Mouse (Mus musculus): Measurements from ENCODE around the gene Cadm1.
A peak's percentile ranks its signal among the peaks of the same experiment; 100 is the strongest.

Gene Cadm1

GRCm38 (mm10) chr9:47802527-47802926 lies 272.6 kb downstream of the Cadm1 start:
- no peak for DNase-seq (ENCODE audit: low read depth)

DNA sequence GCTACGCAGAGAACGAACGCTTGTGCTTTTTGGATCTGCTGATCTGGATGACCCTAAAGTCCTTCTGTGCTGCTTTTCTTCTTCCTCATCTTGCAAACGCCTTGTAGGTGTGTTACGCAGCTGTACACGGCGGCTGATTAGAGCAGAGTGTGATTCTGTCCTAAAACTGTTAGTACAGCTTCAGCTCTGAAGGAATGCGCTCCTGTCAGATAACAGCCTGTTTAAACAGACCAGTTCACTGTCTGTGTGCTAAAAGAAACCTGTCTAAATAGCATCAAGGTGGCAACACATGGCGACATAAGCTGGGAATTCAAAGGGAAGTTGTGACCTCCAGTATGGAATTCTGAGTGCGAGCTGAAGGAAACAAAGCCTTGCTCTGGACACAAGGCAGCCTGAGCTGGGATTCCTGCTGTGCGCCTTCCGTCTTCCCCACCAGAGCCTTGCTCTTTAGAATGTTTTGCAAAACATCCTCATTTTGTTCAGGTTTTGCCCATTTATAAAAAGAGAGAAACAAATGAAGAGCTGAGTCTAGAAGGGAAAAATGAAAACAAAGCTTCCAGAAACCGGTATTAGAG lies 273.6 kb downstream of the Cadm1 start:
- no peak for DNase-seq (ENCODE audit: low read depth)

DNA sequence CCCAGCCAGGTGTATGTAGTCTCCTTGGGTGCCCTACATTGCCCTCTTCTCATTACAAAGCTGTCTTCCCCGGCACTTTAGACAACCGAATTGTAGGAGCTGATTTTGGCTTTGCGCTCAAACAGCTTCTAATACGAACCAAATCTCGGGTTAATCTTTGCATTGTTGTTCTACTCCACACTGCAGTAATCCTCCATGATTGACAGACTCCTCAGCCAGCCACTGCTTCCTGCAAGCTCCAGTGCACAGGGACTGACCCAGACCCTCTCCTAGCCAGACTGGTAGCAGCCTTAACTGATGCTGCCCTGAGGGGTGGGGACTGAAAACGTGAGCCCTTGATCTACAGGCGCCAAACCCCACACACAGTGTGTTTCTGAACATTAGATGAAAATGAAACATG lies 275.7 kb downstream of the Cadm1 start:
- DNase-seq (ENCODE audit: low read depth) = no peak

- no peak for DNase-seq (ENCODE audit: low read depth)
These were observed 295.7 kb downstream of the Cadm1 start for GRCm38 (mm10) chr9:47825668-47826067.

DNA sequence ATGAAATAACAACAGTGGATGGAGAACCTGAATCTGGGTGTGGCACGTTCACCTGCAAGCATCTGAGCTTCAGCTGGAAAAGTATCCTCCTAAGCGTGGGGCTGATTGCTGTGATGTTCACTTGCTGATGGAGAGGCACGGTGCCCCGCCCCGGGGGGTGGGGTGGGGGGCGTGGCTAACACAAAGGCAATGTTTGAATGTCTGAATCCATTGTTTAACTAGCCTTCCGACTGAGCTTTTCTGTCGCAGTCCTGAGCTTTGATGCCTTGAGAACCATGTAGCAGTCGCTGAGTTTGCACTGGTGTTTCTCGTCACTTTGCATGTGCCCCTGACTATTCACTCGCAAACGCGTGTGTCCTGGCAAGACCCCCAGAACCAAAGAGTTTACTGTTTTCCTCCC lies 298.8 kb downstream of the Cadm1 start:
- DNase-seq (ENCODE audit: low read depth) = no peak

DNA sequence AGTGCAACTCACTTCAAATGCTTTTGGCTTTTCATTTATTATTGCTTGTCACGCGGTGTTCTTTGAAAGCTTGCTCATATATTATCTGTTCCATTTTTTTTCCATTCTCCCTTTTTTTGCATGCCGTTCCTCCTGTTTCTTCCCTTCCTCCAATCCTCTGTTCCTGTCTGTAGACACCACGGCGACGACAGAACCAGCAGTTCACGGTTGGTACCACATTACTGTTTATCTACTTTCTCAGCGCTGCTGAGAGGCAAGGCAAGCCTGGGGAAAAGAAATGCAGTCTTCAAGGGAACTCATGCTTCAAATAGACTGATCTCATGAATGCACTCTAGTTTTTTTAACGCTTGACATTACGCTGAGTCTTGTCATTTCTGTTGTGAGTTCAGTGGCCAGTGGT lies 299.2 kb downstream of the Cadm1 start:
- no peak for DNase-seq (ENCODE audit: low read depth)

DNA sequence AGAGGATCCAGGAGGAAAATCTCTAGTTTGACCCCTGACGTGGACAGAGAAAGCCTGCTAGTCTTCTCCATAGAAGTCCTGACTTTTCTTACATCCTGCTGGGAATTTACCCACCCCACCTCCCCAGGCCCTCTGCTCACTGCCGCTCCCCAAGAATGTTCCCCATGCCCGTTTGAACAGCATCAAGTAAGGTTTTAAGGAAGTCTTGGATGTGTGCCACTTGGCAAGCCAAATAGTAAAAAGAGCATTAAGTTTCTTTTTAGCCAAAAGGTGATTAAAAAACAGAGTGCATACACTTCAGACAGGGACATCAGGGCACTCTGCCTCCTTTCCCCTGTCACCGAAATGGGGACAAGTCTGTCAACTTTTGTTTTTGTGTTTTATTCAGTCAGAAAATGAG lies 299.9 kb downstream of the Cadm1 start:
- DNase-seq (ENCODE audit: low read depth) = no peak

GRCm38 (mm10) chr9:47831412-47831811 lies 301.4 kb downstream of the Cadm1 start:
- DNase-seq (ENCODE audit: low read depth) = no peak

GRCm38 (mm10) chr9:47838170-47838569 lies 308.2 kb downstream of the Cadm1 start:
- no peak for DNase-seq (ENCODE audit: low read depth)

DNA sequence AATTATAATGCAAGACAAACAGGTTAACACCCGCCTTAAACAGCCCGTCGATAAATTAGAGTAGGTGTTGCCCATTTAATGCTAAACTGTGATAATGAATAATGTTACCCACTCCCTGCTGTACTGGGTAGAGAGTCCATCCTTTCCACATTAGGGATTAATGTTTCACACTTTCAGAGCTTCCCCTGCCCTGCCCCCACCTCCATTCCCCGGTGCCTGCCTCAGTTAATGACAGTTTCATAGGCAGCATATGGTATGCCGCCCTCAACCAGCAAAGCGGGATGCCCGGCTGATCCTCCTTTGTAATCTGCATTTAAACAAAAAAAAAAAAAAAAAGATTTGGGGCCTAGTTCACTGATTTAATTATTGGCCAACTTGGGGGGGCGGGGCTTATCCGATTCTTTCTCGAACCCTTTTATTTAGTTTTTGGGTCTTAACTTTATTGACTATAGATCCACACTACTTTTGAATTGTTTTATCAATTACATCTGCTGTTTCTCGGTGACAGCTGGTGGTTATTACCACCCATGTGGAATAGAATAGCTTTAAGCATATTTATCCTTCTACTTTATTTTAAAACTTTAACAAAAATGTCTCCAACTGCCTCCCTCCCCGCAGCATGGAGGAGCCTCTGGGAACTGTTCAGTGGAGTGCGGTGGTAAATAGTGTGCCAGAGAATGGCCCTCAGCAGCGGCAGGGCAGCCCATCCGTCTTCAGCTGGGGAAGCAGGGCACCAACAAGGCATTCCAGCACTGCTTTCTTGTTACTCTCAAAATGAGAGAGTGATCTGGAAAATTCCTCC lies 309.1 kb downstream of the Cadm1 start:
- DNase-seq (ENCODE audit: low read depth) = no peak

DNA sequence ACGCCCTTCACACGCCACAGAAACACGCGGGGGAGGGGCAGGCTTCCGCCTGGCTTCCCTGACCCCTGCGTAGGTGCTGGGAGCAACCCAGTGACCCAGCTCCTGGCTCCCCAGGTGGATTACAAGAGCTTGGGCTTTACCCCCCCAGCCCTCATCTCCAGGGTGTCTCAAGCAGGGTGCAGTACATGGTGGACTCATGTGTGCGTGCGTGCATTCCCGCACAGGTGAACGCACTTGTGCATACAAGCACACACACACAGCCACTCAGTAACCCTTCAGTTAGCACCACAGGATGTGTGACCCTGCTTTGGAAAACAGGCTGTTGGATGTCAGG lies 309.7 kb downstream of the Cadm1 start:
- no peak for DNase-seq (ENCODE audit: low read depth)

- DNase-seq (ENCODE audit: low read depth) = no peak
These were observed 313.4 kb downstream of the Cadm1 start for GRCm38 (mm10) chr9:47843328-47843727.

DNA sequence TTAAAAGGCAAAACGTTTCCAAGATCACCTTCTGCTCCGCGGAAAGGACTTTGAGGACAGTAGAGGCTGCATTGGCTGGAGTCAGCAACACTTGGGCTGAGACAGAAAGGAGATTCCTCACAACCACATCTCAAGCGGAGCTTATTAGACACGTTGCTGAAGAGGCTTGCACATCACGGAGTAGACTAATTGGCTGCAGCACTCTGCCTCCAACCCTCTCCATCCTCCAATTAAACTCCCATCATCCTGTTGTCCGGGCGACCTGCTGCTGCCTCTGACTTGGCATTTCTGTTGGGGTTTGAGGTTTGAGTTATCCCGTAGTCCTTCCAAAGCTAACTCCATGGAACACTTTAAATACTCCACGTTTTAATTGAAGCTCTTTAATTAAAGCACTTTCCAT lies 316.3 kb downstream of the Cadm1 start:
- no peak for DNase-seq (ENCODE audit: low read depth)

DNA sequence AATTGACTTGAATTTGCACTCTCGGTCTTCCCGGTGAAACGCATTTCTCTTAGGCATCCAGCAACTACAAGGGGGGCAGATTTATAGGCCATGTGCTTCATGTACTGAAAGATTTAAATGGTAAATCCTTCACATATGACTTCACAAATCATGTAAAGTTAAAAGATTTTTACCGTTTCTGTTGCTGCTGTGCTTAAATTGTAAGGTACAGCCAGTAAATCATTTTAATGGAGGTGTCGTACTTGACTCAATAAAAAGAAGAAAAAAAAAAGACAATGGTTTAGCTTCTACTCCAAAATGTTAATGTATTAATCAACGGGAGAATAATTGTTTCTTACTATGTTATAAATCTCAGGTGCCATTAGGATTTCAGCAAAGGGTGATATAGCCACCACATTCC lies 317.0 kb downstream of the Cadm1 start:
- DNase-seq (ENCODE audit: low read depth) = no peak

GRCm38 (mm10) chr9:47847797-47848196 lies 317.8 kb downstream of the Cadm1 start:
- no peak for DNase-seq (ENCODE audit: low read depth)

GRCm38 (mm10) chr9:47848745-47849144 lies 318.8 kb downstream of the Cadm1 start:
- DNase-seq (ENCODE audit: low read depth) = no peak

GRCm38 (mm10) chr9:47856311-47856710 lies 326.3 kb downstream of the Cadm1 start:
- DNase-seq (ENCODE audit: low read depth) = peak; percentile 20

GRCm38 (mm10) chr9:47857235-47857634 lies 327.3 kb downstream of the Cadm1 start:
- no peak for DNase-seq (ENCODE audit: low read depth)

DNA sequence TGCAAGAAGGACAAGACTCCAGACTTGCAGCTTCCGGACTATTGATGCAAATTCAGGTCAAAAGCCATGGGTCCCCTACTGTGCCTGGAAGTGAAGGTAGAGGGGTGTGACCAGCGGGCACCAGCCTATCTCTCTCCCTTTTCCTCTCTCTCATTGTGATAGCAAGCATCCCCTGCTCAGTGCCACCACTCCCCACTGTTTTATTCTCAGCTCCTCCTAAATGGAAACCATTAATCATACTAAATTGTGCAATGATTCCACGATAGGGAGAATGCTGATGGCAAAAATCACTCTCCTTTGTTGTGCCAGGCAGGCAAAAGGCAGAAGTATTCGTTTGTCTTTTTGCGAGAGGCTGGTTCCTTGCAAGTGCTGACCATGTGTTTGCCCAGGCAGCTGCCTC lies 328.2 kb downstream of the Cadm1 start:
- DNase-seq (ENCODE audit: low read depth) = no peak

- no peak for DNase-seq (ENCODE audit: low read depth)
These were observed 328.9 kb downstream of the Cadm1 start for GRCm38 (mm10) chr9:47858778-47859395.

- DNase-seq (ENCODE audit: low read depth) = no peak
These were observed 331.0 kb downstream of the Cadm1 start for GRCm38 (mm10) chr9:47860994-47861393.

GRCm38 (mm10) chr9:47861783-47862182 lies 331.8 kb downstream of the Cadm1 start:
- DNase-seq (ENCODE audit: low read depth) = no peak

DNA sequence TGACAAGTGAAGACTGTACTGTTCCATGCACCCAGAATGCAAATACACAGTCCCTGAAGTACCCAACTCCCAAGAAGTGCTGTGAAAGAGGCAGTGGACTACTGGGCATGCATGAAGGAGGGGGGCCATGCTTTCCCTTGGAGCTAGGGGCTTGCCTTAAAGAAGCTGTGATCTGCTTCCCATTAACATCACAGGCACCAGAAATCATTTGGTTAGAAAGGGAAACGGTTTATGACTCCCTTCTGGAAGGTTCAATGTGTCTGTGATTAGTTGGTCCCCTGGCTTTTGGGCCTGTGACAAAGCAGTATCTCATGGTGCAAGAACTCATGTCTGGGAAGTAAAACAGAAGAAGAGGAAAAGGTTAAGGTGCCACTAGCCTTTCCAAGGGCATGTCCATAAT lies 336.0 kb downstream of the Cadm1 start:
- DNase-seq (ENCODE audit: low read depth) = no peak

GRCm38 (mm10) chr9:47867474-47867873 lies 337.5 kb downstream of the Cadm1 start:
- no peak for DNase-seq (ENCODE audit: low read depth)

Measured in naive thymus-derived CD4-positive, alpha-beta T cell, adult 2 months (primary cell).